Mouse (Mus musculus) adrenal gland, postnatal 4 days (tissue): ENCODE data around the gene Ush1c. TPM values are rescaled to one million over a fixed set of nuclear protein-coding genes. Genes with fewer than 3 reads are reported as not detected.

Experiments
- DNase-seq, 2 experiments: peaks; one replicate each; pipeline ENCODE4 v3.0.0; 2021 to 2022; ENCODE audit warnings: low spot score in 2 of 2, mixed read lengths in 2 of 2
- long read RNA-seq, 2 experiments: library from polyadenylated mRNA; stranded (forward); transcript quantifications; one replicate each; pipeline ENCODE4 v2.0.0; 2021
- total RNA-seq, 2 experiments: library from RNA; stranded (reverse); gene quantifications; 2 replicates each; pipeline ENCODE4 v1.2.3; 2021

The Ush1c gene
- 10 to 100 TPM in 1 of 2 experiments, 1 to 10 TPM in 1; 1.6 to 11.5 TPM for total RNA-seq
- long read RNA-seq, experiment 1, result 0 reads
- long read RNA-seq, experiment 2, transcript Ush1c-202 (21 exons, 2,047 nt), result major isoform, 12 of 17 reads
- long read RNA-seq, experiment 2, partial matches to known transcripts, result 3 of 17 reads
- long read RNA-seq, experiment 2, other reads (novel, unspliced or antisense), result 2 of 17 reads

DNA sequence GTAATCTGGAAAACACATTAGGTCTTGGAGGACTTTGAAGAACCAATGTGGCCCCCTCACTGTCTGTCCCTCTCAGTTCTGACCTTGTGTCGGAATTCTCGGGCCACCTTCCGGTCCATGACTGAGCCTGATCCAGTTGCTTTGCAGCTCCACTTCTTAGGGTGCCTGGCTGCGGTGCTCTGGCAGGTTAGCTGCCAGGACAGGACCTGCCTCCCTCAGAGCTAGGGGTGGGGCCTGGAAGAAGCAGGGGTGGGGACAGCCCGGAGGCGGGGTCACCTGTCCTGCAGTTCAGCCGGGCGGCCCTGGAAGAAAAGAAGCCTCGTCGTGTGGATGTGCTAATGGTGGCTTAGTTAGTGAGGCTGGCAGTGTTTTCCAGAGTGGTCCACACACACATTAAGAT, at the start of gene Ush1c:
Ush1c (minus strand) TSS at position 158 of the 400 bp plus-strand sequence.
- DNase-seq, result no peak

DNA sequence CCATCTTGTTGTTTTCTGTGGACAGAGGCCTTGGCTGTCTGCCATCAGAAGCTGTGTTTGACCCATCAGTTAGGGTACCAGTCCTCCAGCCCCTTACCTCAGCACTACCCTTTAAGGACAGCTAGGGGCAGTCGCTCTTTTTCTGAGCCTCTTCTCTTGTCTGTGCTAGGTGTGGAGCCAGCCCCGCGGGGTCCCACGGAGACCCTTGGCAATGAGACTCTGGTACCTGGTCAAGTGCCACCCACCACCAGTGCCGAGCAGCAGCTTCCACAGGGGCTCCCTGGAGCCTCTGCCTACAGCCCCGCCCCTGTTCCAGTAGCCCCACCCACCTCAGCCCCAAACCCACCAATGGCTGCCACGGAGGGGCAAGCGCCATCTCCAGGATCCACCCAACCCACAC, 48.7 kb upstream of the Ush1c start:
- DNase-seq, result no peak

DNA sequence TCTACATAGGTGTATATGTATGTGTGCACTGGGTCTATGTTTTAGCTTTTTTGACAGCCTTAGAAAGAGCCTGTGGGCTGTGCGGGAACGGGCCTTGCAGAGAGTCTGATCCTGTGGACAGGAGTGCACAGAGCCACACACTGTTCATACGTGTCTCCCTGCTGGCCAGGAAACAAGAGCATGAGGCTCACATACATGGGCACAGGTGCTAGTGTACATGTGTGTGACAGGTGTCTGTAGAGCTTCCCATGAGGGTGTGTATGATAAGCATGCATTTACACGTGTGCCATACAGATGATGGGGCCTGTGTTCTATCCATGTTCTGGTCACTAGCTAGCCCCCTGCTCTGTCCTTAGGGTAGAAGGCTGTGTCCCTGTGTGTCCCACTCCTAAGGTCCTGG, 48.1 kb upstream of the Ush1c start:
- DNase-seq, result no peak

DNA sequence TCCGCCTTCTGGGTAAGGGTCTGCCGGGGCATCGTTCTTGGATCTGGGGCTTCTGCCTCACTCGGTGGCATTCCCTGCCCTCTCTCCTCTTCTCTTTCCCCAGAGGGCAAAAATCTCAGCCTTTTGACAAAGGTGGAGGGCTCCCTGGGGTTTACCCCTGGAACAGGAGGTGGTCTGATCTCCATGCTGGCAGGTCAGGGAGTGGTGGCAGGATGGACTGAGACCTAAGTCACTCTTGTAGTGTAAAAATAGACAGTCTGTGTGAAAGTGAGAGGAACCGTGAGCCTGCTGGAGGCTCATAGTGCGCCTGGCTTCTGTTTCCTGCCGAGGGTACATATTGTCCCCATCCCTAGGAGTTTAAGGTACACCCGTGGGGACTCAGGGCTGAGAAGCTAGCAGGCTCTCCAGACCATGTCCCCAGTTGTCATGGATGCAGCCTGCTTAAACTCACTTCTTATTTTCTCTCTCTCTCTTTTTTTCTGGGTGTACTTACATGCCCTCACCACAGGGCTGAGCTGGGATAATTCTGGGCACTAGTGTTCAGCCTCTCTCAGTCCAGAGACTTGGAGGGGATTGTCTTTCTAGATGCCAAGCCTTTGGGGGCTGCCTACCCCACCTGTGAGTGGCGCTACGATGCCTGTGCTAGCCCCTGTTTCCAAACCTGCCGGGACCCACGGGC, 47.0 kb upstream of the Ush1c start:
- no peak for DNase-seq

DNA sequence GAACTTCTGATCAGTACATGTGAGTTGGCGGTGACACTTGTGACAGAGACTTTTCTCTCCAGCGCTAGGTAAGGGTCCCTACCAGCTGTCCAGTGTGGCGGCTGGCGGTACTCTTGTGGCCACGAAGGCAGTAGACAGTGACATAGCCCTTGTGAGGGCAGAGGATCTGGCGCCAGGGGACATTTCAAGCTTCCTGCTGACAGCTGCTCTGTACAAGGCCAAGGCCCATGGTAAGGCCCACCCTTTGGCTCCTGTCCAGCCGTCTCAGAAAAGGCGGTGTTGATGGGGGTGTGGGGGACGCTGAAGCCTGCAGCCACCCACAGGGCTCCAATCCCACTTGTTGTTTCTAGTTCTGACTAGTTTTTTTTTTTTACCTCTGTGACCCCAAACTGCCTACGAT, 45.4 kb upstream of the Ush1c start:
- peak; percentile 20 to 40 for DNase-seq

DNA sequence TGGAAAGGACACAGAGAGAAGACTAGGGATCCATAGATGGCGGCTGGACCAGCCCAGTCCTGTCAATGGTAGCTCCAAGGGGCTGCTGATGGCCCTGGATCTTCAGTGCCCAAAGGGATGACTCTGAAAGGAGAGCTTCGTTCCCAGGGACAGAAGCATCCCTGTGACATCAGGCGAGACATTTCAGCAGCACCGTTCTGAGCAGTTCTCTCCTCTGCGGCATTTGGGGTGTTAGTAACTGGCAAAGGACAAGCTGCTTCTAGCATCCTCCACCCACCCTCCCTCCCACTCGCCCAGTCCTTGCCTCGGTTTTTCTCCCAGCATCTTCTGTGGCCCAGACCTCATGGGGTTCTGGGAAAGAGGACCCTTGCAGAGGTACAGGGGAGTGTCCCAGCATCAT, 44.0 kb upstream of the Ush1c start:
- no peak for DNase-seq

DNA sequence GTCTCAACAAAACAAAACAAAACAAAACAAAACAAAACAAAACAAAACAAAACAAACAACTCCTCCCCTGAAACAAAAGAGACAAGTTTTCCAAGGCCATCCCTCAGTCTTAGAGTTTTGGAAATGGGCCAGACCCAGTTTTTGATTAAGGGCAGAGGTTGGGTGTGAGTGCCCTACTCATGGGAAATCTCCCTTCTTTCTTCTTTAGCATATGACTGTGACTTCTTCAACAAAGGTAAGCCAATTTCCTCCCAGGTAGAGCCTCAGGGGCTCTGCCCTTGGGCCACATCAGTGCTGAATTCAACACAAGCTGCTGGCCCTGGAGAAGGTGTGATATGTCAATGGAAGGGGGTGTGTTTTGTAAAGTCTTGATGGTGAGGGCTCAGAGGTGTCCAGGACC, 42.6 kb upstream of the Ush1c start:
- no peak for DNase-seq

DNA sequence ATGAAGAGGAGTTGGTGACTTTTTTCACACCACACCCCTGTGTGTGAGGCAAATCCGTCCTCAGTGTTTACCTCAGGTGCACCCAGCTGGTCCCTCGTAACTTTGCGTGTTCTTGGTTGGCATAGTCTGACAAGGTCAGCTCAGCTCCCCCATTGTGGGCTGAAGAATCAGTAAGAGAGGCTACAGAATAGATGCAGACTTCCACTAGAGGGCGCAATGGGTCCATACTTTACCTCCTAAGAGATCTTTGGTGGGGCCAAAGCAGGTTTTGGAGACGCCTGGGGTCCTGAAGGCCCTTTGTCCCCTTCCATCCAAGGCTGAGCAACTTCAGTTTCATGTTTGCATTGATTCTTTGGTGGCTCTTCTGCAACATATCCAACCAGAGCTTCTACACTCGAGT, 41.6 kb upstream of the Ush1c start:
- peak in 1 of 2 experiments; percentile 28 for DNase-seq

DNA sequence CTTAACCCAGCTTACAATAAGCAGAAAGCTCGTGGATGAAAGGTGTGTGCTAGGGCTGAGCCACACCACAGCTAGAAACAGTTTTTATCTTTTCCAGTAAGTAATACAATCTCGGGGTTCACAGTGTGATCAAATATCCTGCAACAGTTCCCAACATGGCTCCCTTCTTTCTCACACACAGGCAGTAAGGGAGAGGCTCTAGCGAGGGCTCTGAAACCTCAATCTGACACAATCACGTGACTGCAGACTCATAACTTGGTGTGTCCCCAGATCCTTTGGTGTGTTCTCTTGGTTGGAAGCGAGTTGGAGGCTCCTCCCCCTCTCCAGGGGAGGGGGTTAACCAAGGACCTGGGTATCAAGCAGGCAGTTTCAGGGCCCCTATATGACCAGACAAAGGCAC, 37.9 kb upstream of the Ush1c start:
- DNase-seq, result no peak

DNA sequence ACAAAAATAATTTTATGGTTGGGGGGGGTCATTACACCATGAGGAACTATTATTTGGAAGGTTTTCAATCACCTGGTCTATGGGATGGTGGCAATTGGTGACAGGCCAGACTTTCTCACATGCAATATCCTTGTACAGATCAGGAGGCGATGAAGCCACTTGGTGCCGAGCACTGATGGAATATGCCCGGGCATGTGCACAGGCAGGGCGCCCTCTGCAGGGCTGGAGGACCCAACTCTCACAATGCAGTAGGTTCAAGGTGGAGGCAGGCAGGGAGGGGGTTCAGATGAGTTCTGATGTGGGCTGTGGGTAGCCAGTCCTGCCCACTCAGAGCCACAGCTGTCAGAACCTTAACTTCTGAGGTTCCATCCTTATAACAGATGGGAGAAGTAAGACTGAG, 13.5 kb upstream of the Ush1c start:
- DNase-seq, result no peak

DNA sequence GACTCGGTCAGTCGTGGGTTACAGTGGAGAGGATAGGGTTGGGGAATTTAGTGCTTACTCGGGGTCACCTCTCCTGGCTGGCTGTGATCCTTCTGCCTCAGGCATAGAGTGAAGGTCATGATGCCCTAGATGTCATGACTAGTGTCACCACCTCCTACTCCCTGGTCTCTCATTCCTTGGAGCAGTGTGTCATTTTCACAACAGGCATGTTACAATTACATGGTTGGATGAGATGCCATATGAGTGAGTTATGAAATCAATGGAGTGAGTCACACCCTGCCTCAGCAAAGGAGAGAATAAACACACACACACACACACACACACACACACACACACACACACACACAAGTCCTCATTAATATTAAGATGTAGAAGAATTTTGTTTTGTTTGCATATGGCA, 9.3 kb upstream of the Ush1c start:
- no peak for DNase-seq

DNA sequence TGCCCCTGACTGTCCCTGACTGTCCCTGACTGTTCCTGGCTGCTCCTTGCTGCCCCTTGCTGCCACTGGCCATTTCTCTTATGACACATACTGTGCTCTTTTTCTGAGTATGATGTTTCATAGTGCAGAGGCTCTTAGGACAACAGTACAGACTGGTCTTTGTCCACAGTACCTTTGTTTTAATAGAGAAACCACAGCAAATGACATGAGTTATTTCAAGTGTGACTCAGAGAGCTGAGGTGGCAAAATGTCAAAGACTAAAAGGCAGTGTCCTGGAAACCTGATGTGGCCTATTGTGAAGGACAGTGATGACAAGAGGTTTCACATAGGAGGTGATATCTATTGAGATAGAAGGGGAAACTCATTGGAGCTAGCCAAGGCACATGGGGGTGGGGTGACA, 8.6 kb upstream of the Ush1c start:
- no peak for DNase-seq

DNA sequence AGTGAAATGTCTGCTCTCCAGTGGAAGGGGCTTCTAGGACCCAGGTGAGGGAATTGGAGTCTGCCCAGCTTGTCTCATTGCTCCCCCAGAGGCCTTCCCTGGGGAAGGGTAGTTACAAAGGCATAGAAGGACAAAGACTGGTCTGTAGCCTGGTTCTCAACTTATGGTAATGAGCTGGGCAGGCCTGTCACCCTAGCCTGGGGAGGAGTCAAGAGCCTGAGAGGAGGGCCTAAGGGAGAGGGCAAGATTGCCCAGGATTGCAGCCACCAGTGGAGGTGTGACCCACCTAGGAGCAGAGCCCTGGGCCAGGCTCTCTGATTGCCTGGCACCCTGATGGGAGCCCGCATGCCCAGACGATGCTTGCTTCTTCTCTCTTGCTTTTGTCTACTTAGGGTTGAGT, 2.4 kb upstream of the Ush1c start, which contains the start of gene Otog:
Otog (plus strand) TSS at position 292 of the 400 bp plus-strand sequence.
- no peak for DNase-seq

DNA sequence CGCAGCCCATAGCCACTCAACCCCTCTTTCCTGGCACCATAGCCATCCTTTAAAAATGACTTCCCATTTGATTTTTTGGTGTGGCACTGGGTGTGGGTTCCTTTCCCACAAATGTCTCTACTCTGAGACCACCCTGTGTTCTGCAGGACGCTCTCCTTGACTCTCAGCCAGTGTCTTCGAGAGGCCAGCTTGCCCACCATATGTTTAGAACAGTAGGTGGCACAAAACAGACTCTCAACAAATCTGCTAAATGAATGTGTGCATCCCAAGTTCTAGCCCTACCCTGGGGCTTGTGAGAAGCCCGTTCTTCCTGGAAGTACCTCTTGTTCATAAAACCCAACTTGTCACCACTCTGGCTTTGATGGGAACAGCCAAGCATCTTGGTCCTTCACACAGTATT, 1.8 kb upstream of the Ush1c start:
- no peak for DNase-seq

DNA sequence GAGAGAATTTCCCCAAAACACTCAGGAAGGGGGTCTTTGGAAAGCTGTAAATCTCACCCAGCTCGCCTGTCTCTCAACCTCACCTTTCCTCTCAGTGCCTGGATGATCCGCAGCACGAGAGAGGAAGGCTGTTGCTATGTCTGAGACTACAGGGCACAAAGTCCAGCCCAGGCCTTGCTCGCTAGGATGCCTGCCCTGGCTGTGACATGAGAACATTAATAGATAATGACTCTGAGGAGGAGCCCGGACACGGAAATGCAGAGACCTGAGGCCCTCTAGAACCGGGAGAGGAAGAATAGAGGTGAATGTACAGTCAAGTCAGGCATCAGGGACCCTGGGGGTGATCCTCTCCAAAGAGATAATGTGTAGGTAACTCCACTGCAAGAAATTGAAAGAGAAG, 1.1 kb downstream of the Ush1c start:
- DNase-seq, result no peak

DNA sequence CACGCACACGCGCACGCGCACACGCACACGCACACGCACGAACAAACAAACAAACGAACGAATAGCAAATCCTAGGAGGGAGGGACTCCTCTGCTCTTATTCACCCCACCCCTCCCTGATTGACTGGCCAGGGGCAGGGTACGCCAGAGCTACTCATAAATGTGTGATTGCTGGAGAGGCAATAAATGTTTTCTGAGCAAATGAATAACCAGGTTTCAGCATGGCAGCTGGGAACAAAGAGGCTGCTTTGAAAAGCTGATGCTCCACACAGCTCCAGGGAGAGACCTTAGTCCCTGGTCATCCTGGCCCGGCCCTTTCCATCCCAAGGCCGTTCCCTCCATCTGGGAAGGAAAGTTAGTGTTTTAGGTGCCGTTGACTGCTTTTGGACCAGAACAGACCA, 1.9 kb downstream of the Ush1c start:
- no peak for DNase-seq

DNA sequence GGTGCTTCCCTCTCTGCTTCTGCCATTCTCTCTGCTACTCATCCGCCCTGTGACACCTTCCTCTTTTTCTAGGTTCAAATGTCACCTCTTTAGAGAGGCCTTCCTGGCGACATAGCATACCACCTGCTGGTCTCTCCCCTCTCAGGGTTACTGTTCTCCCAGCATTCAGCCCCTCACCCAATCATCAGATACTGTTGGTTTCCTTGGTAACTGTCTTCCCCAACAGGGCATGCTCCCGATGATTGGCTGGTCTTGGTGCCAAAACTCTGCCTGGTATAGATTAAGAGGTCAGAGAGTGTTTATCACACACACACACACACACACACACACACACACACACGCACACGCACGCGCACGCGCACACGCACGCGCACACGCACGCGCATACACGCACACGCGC, 2.4 kb downstream of the Ush1c start:
- no peak for DNase-seq

DNA sequence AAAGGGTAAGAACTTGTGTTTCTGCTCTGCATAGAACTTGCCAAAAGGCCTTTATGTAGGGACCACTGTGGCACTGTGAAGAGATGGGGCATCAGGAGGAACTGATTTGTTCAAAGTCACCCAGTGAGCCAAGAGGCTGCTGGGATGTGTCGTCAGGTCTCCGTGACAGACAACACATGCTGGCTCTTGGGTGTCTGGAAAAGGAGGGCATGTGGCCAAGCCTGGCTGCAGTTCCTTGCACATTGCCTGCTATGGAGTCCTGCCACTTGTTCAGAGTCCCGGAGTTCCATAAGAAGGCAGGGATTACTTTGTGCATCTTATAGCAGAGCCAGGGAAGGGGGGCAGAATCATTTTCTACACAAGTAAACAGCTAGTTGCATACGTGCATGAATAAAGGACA, 11.4 kb downstream of the Ush1c start:
- DNase-seq, result no peak

DNA sequence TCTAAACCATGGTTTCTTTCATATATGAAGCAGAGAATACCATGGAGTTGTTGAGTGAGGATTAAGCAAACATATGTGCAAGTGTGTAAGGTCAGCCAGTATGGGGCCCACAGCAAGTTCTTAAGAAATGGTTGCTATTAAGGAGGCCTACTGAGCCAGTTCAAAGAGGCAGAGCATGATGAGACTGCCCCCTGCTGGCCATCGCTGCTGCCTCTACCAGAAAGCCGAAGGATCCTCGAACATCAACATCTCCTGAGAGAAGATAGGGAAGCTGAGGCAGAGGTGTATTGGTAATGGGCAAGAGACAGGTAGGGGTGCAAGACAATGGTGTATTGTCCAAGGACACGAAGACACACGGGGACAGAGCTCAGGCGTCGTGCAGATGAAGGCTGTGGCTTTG, 12.1 kb downstream of the Ush1c start:
- no peak for DNase-seq

DNA sequence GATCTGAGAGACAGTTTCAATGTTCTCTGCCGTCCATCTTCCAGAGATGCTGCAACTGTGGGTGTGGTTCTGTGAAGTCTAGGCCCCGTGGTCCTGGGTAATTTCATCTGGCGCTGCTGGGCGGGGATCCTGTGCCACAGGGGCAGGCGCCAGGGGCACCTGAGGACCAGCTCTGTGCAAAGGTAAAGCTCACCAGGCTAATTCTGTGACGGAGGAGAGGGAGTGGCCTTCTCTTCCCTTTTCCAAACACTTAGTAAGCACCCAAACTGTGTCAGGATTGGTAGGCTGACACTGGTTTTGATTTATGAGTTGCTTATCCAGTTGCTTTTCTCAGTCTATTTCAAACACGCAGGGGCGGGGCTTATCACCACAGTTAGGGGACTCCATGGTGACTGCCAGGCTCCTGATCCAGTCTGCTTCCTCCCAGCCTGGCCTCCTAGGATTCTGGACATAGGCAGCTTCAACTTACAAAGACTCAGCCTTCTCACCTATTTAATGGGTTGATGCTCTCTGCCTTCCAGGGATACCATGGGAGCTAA, 17.6 kb downstream of the Ush1c start:
- DNase-seq, result no peak

DNA sequence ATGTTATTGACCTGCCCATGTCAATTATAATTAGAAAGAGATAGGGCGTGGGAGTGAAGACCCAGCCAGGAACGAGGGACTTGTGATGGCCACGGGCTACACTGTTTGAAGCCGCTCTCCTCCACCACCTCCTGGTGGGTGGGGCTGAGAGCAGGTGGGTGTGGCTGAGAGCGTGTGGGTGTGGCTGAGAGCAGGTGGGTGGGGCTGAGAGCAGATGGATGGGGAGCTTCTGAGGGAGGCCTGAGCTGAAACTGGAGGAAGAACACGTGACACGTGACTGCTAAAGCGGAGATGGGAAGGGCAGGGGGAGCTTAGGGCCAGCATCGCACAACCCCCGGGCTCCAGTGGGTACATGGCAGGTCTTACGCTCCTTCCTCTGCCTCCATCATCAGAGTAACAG, 19.9 kb downstream of the Ush1c start:
- DNase-seq, result no peak

DNA sequence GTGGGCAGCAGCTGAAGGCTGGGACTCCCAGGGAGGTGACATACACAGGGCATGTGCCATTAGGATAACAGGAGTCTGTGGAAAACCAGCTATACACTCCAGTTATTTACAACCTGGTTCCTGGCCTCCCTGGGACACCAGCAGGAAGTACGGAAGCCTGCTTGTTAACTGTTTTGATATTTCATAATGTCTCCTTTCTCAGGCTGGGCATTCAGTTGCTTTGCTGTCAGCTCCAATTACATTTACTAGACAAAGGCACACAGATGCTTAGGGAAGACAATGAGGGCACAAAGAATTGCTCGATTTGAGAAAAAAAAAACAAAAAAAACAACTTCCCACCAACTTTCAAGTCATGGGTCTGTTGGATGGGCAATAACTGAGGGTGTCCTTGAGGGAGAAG, 21.8 kb downstream of the Ush1c start:
- no peak for DNase-seq

DNA sequence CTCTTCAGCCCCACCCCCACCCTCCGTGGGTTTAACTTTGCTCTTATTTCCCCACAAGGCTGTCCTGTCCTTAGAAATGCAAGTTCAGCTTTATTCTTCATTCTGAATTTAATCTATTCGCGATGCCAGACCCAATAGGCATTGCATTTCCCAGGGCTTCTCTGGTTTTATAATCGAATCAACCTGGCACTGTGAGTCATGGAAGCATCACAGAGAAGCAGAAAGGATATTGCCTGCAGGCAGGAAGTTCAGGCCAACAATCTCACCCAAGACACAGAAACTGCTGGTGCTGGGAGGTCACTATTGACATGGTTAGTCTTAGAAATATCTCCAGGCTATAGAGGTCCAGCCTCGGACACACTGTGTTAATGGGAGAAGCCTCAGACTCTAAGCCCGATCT, 28.0 kb downstream of the Ush1c start:
- no peak for DNase-seq
